Mouse (Mus musculus) lung, postnatal 14 days (tissue): ENCODE results near the gene Pde6b.

Source experiments
- DNase-seq: peaks from one replicate; pipeline ENCODE4 v3.0.0; 2021

Pde6b gene

GRCm38 (mm10) chr5:108388201-108388600 is at the start of gene Pde6b:
Gene Pde6b, plus strand, starts transcription at chr5:108388391.
- no peak for DNase-seq

- DNase-seq, result no peak
These were observed 44.5 kb upstream of the Pde6b start for GRCm38 (mm10) chr5:108343680-108344170.

DNA sequence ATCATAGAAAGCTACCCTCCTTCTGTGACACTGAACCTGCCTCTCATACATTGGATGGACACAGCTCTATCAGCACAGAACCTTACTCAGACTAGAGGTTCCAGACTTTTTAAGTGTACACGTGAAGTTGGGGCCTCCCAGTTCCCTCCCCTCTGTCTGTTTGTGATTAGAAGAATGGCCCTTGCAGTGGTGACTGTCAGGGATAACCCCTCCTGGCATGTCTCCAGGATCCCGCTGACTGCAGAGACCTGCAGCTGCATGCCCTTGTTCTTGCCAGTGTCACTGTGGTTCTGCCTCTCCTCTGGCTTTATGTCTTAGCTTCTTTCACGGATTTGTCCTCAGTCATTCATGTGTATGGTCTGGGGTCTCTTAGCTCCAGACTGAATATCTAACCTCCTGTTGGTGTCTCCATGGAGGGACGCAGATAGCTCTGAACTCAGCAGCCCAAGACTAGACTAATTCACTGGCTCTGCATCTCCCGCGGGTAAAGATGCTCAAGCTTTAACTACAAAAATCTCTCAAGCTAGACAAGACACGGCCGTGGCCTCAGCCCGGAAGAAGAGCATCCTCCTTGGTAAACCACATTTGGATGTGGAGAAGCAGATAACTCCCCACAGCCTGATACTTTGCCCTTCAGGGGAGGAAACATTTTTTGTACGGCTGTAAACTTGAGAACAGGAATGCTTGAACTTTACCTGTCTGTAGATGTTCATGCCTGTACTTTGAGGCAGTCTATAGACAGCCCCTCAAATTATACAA is 42.7 kb upstream of the Pde6b start:
- DNase-seq, result no peak

- DNase-seq, result no peak
These were observed 40.3 kb upstream of the Pde6b start for GRCm38 (mm10) chr5:108347843-108348242.

DNA sequence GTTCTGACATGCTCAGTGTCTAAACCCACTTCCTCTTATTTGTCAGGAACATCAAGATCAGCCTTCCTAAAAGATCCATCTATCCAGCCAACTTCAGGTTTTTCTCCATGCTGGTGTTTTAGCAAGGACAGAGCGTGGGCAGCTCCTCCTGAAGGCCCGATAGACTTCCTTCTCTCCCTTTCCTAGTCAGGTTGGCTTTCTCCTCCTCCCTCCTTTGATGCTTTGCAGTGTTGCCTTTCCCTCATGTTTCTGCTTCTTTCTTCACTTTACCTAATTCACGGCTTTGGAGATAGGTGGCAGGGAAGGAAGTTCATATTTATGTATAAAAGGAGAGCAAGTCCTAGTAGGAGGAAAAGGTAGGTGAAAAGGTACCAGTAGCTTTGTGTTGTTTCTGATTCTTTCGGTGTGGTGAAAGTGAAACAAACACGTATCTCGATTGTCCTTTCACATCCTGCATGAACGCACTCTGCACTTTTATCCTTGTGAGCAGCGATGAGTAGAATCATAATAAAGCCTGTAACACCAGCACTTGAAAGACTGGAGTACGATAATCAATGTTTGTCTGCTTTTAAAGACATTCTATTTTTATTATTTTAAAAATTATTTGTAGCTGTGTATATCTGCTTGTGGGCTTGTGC is 38.6 kb upstream of the Pde6b start:
- DNase-seq, result no peak

DNA sequence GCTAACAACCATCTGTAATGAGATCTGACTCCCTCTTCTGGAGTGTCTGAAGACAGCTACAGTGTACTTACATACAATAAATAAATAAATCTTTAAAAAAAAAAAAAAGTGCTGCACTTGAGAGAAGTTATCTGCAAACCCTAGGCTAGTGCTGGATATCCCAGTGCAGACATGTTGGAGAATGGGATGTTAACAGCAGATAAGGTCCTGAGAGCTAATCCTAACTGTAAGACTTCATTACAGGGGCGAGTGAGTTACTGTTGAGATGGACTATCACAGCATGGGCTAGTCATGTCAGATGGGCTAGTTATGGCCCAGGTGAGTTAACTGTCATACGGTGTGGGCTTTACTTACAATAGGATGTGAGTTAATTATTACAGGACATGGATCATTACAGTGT is 34.1 kb upstream of the Pde6b start:
- DNase-seq, result no peak

- no peak for DNase-seq
These were observed 30.3 kb upstream of the Pde6b start for GRCm38 (mm10) chr5:108357862-108358261.

DNA sequence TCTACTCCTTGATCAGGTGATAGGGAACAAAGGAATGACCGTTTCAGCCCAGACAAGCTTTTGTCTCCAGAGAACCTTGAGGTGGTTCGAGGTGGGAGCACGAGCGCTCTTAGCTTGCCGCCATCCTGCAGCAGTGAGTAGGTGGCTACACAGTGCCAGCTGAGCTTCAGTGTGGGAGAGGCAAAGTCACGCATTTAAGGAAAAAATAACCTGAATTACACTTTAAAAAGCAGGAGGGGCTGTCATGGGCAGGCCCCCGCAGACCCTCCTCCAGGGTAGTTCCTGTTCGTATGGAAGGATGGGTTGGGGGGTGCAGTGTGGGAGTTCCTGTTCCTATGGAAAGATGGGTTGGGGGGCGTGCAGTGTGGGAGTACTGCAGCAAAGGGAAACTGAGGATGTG is 28.7 kb upstream of the Pde6b start:
- DNase-seq, result no peak

GRCm38 (mm10) chr5:108360211-108360610 is 28.0 kb upstream of the Pde6b start:
- no peak for DNase-seq

GRCm38 (mm10) chr5:108362330-108362729 is 25.9 kb upstream of the Pde6b start:
- no peak for DNase-seq

DNA sequence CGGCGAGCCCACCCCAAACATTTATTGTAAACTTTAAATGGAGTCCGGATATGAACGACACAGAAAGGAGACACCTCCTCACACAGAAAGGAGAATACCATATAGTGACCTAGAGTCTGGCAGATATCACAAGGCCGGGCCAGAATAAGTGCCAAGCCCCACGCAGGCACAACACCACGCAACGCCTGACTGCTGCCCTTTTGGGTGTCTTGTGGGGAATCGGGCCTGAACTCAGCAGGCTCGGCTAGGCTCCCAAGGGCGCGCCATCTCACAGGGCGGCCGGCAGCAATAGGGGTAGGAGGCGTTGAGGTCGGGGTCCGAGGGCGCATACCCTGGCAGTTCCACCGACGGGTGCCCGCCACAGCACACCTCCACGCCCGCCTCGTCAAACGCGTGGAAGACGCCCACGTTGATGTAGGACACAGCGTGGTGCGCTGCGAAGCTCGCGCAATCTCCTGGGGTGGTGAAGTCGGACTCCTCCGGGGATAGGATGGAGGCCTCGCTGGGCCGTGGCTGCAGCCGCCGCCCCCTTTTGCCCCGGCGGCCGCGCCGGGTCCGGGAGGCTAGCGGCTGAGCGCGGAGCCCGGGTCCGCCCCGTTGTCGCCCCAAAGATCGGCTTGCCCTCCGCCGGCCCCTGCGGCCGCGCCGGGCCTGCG is 21.7 kb upstream of the Pde6b start:
- DNase-seq, result no peak

DNA sequence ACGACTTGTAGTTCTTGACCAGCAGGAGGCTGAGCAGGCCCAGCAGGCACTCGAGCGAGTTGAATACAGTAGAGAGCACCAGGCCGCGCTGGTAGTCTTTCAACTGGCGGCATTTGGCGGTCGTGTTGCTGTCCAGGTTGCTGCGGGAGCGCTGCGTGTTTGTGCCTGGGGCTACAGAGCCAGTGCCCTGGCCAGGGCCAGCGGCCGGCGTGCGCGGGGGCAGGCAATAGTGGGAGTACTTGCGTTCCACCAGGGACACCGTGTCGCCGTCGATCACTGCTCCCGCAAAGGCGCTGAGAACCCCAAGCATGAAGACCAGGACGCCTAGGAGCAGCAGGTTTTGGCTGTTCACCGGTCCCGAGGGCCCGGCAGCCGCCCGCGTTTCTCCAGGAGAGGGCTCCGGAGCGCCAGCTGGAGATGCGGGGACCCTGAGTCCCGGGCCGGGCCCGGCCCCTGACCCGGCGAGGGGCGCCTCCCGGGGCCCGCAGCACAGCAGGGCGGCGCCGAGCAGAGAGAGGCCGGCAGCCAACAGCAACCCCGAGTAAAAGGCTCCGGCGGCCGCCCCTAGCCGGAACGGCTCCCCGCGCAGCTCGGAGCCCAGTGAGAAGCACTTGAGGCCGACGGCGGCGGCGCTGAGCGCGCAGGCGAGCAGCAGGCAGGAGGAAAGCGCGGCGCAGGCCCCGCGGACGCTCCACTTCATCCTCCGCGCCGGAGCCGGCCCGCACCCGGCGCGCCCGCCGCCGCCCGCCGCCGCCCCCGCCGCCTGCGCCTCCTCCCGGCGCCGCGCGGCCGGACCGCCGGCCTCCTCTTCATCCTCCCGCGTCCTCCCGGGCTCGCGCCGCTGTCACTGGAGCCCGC is 21.0 kb upstream of the Pde6b start:
- peak; percentile 19 for DNase-seq

GRCm38 (mm10) chr5:108367871-108368332 is 20.3 kb upstream of the Pde6b start, which contains the start of gene Gm42517:
Gene Gm42517, minus strand, starts transcription at chr5:108367922.
- DNase-seq, result no peak

DNA sequence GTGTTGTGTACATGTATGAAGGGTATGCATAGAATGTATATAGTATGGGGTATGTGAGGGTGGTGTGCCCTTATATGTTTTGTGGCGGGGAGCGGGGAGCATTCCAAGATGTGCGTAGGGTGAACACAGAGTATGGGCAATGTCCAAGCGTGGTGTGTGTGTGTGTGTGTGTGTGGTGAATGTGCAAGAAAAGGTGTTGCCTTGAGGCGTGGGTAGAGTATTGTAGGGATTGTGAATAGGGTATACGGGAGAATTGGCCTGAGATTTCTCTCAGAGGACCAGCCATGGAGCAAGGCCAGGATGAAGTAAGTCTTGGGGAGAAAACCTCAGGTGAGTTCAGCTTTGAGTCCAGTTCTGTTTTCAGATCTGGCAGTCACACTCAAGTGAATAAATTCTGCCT is 19.7 kb upstream of the Pde6b start:
- DNase-seq, result no peak

DNA sequence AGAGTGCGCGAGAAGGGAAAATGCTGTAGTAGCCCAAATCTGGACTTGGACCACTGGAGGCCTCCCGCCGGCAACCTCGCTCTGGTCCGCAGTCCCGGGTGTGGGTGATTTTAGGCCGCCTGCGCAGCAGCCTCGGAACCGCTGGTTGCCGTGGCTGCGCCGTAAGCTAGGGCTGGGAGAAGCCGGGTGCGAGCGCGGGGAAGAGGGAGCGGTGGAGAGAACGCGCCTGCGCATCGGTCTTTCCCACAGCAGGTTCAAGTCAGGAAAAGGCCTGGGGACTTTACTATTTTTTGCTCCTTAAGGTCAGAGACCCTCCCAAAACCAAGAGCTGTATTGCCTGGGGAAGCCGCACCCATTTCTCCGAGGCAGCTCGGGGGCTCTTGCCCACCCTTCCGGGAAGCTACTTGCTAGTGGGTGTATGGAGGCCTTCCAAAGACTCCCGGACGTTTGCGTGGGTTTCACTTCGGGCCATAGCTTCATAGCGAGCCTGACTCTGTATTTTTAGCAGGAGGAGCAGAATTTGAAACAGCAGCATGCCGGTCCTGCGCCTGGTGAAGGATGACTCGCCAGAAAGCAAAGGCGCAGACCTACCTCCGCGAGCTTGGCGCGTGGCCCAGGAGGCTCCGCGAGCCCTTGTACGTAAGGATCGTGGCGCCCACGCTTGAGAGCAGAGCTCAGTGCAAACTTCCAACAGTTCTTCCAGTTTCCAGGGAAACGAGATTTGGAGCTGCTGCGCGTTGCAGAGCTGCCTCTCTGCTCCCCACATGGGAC is 19.2 kb upstream of the Pde6b start:
- DNase-seq, result peak; percentile 9

GRCm38 (mm10) chr5:108369964-108370363 is 18.2 kb upstream of the Pde6b start:
- DNase-seq, result no peak

GRCm38 (mm10) chr5:108374079-108374478 is 14.1 kb upstream of the Pde6b start:
- no peak for DNase-seq

- DNase-seq, result no peak
These were observed 12.1 kb upstream of the Pde6b start for GRCm38 (mm10) chr5:108376059-108376458.

GRCm38 (mm10) chr5:108378346-108378745 is 9.8 kb upstream of the Pde6b start:
- no peak for DNase-seq

- DNase-seq, result no peak
These were observed 2.6 kb upstream of the Pde6b start for GRCm38 (mm10) chr5:108385632-108386031.

DNA sequence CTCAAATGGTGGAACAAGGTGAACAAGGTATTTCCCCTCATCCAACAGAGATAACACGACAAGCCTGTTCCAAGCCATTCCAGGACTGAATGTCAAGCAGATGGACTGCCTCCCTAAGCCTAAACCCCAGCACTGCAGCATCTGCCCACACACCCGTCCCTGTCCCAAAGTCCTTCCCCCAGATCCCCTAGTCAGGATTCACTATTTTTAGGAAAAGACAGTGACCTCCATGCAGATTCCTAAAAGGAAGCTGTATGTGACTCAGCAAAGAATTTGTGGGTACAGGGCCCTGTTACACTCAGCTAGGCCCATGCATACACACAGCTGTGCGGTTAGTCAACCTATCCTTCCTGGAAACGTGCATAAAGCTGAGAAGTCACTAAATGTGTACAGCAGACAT is 1.7 kb upstream of the Pde6b start:
- no peak for DNase-seq

DNA sequence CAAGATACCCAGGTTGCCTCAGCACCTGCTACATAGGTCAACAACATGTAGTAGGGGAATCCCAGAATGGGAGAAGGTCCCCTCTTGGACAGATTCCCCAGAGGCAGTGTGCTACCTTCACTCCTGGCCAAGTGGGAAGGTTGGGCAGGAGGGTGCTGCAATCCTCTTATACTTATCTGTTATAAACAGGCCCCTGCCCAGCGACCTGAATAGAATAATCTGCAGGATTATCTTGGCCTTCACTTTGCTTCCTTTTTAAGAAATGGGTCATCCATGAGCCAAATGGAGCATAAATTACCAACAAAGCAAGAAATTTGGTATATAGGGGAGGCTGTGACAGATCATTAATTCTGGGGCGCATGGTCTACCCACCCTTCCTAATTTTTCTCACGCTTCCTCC is 1.6 kb downstream of the Pde6b start:
- DNase-seq, result no peak
